Mouse (Mus musculus): ENCODE measurements around the gene Nfix.

GRCm38 (mm10) chr8:84783919-84784581, 16.1 kb downstream of the Nfix start:
- TF ChIP-seq POLR2A (IDR thresholded peaks at IDR 0.05; ENCODE audit: insufficient read depth, low read depth, low read length) (no peak), CTCF (IDR thresholded peaks at IDR 0.05; ENCODE audit: insufficient read depth, low read depth, low read length) (no peak)

Measured in olfactory bulb, adult 2 months (tissue).